Mouse (Mus musculus) ovary, postnatal 36 days (tissue): Measurements from ENCODE around the gene Krt77.

ENCODE experiments used
- DNase-seq: peaks from one replicate; pipeline ENCODE4 v3.0.0; 2022; ENCODE audit warnings: low spot score, mixed read lengths

The Krt77 gene

DNA sequence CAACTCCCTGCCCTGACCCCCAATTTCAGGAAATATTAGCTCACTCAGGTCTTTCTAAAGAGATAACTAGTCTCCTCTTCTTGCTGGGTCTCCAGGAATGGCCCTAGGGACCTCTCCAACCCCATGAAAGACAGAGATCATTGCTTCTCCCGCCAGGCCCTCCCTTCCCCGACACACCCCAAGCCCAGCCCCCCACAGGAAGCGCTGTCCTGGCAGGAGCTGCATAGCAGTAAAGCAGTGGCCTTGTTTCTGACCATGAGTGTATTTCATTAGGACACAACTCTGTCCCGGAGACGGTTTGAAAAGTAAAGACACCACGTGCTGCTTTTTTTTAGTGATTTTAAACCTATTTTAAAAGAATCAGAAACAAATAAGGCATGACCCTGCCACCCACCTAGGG is 36.4 kb downstream of the Krt77 start:
- peak; percentile 19 for DNase-seq

DNA sequence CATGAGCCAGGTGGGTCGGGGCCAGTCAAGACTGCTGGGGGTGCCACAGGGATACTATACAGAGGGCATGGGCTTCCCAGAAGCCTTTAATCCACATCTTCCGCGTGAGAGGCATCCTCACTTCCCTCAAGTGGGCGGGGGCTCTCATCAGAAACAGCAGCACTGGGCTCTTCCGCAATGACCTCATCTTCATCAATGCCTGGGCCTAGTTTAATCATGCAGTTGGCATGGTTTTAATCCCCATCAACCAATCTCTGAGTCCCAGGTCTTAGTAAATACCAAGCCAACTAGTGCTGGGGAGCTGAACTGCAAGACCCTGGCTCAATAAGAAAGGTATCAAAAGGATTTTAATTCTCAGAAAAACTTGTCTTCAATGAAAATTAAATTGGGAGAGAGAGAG is 40.1 kb downstream of the Krt77 start:
- no peak for DNase-seq

DNA sequence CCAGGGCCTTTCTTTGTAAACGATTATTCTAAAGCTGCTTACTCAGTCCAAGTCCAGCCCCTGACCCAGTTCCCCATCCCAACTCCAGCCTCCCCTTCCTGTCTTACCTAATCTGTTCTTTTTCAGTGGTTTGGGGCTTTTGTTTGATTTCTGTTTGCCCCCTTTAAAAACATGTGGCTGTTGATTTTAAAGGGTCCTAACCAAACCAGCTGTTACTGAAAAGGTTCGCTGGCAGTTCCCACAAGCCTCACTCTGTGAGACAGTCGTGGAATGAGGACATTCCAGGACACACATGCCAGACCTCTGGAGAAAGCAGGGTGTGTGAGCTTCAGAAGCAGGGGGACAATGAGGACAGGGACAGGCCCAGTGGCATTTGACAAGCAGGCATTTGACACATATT is 47.7 kb downstream of the Krt77 start:
- DNase-seq = no peak

DNA sequence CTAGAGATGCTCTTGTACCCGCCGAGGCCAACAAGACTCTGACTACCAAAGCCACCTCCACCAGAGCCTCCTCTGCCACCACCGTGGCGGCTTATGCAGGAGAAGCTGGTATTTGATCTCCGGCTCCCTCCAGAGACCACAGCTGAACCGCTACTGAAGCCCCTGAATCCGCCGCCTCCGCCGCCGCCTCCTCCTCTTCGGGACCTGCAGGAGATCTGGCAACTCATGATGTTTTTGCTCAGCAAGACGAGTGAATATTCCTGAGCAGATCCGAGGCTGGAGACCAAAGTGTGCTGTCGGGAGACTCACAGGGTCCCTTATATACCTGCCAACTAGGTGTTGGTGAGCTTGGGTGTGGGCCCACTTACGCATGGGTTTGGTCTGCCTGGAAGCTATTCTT is 51.6 kb downstream of the Krt77 start, which contains the start of gene Krt2:
TSS of gene Krt2 (minus strand) at position 295 of the 400 bp plus-strand sequence.
- no peak for DNase-seq
